Mouse (Mus musculus): ENCODE measurements around the gene Fdxacb1. TPM values are rescaled to one million over a fixed set of nuclear protein-coding genes. Genes with fewer than 3 reads are reported as not detected.
A peak's percentile ranks its signal among the peaks of the same experiment; 100 is the strongest.

Gene Fdxacb1
- polyA plus RNA-seq, 1 experiment from 2014 or later, result 8.2 TPM

DNA sequence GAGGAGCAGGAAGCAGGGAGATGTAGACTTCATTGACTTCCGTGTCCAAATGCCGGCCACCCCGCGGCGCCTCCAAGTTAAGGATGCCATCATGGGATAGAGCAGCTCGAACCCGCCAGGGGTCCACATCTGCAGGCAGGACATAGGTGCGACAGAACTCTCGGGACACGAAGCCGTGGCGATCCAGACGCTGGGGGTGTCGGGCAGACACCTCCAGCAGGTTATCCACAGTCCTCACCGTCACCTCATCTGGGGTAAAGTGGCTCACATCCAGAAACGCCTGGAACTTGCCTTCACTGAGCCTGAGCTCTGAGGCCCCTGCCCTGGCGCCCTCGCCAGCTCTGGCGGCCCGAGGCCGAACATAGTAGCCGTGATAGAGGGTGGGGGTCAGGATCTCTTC, 16.7 kb upstream of the Fdxacb1 start, which contains the start of gene Cryab:
Gene Cryab, plus strand, starts transcription at position 3 of the 400 bp plus-strand sequence.
- Histone ChIP-seq H3K9me3 (no peaks in the 10 kb centered on the region), H3K4me1 (peaks cover 80% of the 10 kb centered on the region), H3K4me3 (peak within 1 kb of the TSS; percentile 66), H3K36me3 (peaks cover 22% of the 10 kb centered on the region), H3K9ac (peak within 1 kb of the TSS; percentile 91), H3K27me3 (replicated peaks) (no peaks in the 10 kb centered on the region), H3K4me2 (peak within 1 kb of the TSS; percentile 80), H3K27ac (replicated peaks) (peak within 1 kb of the TSS; percentile 100)
- no peak for ATAC-seq (ENCODE audit: extremely low read depth, insufficient number of reproducible peaks, low FRiP score, low TSS enrichment)
- WGBS, result 33% methylated on average over 22 of the region's 22 CpGs

DNA sequence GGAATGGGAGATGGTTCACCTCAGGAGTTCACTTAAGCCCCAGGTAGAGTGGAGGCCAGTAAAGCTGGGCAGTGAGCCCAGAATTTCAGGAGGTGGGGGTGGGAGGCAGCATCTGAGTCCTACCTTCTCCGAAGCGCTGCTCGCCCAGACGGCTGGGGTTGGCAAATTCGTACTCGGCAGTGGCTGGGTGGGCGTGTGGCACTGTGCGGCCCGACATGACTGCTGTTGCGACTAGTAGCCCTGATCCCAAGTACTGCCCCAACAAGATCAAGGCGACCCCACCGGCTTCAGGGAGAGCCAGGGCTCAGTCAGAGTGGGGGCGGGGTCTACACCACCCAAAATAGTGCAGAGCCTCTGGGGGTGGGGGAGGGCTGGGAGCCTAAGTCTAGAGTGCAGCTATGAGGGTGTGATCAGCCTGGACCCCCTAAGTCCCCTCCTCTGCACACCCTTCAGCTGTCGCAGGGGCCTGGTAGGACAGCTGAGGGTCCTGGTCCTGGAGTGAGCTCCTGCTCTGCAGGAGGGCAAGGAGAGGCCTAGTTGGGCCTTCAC, 15.9 kb upstream of the Fdxacb1 start, which contains the start of gene Hspb2:
Gene Hspb2, minus strand, starts transcription at position 301 of the 549 bp plus-strand sequence.
- H3K4me1 ChIP-seq, result peaks cover 72% of the 10 kb centered on the region
- H3K4me3 ChIP-seq, result peak within 1 kb of the TSS; percentile 66
- ATAC-seq (ENCODE audit: extremely low read depth, insufficient number of reproducible peaks, low FRiP score, low TSS enrichment), result peak; percentile 71
- H3K9ac ChIP-seq, result peak within 1 kb of the TSS; percentile 94
- H3K36me3 ChIP-seq, result peaks cover 30% of the 10 kb centered on the region
- H3K27ac ChIP-seq (replicated peaks), result peak within 1 kb of the TSS; percentile 100
- no peaks in the 10 kb centered on the region for H3K27me3 ChIP-seq (replicated peaks)
- no peaks in the 10 kb centered on the region for H3K9me3 ChIP-seq
- 28% methylated on average over 14 of the region's 14 CpGs for WGBS
- peak within 1 kb of the TSS; percentile 80 for H3K4me2 ChIP-seq

DNA sequence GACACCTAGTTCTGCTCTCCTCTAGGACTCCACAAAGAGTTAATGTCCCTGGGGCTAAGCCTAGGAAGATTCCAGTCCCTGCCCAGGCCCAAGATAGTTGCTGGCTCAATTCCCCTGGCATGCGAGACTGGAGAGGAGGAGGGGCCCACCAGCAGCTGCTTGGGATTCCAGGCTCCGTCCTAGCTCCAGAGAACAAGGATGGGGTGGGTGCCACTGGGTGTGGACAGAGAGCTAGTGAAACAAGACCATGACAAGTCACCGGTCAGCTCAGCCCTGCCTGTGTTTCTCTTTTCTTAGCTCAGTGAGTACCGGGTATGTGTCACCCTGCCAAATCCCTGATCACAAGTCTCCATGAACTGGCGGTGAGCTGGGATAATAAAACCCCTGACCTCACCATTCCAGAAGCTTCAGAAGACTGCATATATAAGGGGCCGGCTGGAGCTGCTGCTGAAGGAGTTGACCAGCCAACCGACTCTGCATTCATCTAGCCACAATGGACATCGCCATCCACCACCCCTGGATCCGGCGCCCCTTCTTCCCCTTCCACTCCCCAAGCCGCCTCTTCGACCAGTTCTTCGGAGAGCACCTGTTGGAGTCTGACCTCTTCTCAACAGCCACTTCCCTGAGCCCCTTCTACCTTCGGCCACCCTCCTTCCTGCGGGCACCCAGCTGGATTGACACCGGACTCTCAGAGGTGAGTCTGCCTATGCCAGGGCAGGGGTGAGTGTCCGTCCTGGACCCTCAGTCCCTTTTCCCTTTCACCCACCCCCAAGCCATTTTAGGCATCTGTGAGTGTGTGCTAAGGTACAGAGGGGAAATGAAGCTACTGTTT, 15.0 kb upstream of the Fdxacb1 start:
- Histone ChIP-seq H3K27me3 (replicated peaks) (no peaks in the 10 kb centered on the region), H3K27ac (replicated peaks) (peak overlapping the region; percentile 100), H3K9me3 (no peaks in the 10 kb centered on the region), H3K4me2 (peak overlapping the region; percentile 80), H3K9ac (peak overlapping the region; percentile 94), H3K4me3 (peak overlapping the region; percentile 66), H3K4me1 (peaks cover 66% of the 10 kb centered on the region), H3K36me3 (peaks cover 31% of the 10 kb centered on the region)
- ATAC-seq (ENCODE audit: extremely low read depth, insufficient number of reproducible peaks, low FRiP score, low TSS enrichment), result peak; percentile 81
- WGBS, result 30% methylated on average over 17 of the region's 17 CpGs

DNA sequence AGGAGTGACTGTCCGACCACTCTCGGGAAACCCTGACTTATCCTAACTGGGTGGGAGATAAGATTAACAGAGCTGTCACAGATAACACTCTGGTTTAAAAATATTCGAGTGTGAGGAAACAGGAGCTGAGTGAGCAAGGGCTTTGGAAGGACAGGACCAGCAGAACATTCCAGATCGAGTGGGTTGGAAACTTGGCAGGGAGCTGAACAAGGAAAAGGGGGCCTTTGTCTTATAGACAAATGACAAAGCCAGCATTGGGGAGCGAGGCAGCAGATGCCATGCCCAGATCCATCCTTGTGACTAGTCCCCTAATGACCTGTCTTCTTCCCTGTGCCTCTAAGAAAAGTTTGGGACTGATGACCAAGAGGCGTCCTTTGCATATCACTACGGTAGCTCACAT, 14.1 kb upstream of the Fdxacb1 start:
- no peak for ATAC-seq (ENCODE audit: extremely low read depth, insufficient number of reproducible peaks, low FRiP score, low TSS enrichment)
- Histone ChIP-seq H3K27ac (replicated peaks) (peak overlapping the region; percentile 100), H3K27me3 (replicated peaks) (no peaks in the 10 kb centered on the region), H3K9ac (peak overlapping the region; percentile 94), H3K36me3 (peaks cover 29% of the 10 kb centered on the region), H3K4me1 (peaks cover 58% of the 10 kb centered on the region), H3K9me3 (no peaks in the 10 kb centered on the region), H3K4me2 (peak overlapping the region; percentile 80), H3K4me3 (peak overlapping the region; percentile 66)
- WGBS, result 7% methylated on average over 7 of the region's 7 CpGs

DNA sequence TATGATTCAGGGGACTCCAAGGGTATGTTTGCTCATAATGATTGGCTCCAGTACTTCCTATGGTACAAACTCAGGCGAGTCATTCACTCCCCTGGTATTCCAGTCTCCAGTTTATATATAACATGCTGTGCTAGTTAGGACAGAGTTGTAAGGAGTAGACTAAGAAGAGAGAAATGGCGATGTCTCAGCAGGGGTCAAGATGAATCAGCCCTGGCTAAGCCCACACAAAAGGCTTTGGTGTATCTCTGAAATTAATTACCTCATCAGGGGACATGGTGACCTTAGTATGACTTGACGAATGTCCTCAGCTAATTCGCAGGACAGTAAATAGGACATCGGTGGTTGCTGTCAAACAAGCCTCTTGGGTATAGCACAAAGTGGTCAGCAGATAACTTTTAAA, 11.3 kb upstream of the Fdxacb1 start:
- no peak for ATAC-seq (ENCODE audit: extremely low read depth, insufficient number of reproducible peaks, low FRiP score, low TSS enrichment)
- H3K4me3 ChIP-seq, result no peak overlapping the region
- peaks cover 39% of the 10 kb centered on the region for H3K4me1 ChIP-seq
- no peak overlapping the region for H3K9ac ChIP-seq
- H3K36me3 ChIP-seq, result peaks cover 28% of the 10 kb centered on the region
- H3K9me3 ChIP-seq, result no peaks in the 10 kb centered on the region
- H3K27ac ChIP-seq (replicated peaks), result no peak overlapping the region
- 59% methylated on average over 5 of the region's 5 CpGs for WGBS
- no peak overlapping the region for H3K4me2 ChIP-seq
- H3K27me3 ChIP-seq (replicated peaks), result no peaks in the 10 kb centered on the region

DNA sequence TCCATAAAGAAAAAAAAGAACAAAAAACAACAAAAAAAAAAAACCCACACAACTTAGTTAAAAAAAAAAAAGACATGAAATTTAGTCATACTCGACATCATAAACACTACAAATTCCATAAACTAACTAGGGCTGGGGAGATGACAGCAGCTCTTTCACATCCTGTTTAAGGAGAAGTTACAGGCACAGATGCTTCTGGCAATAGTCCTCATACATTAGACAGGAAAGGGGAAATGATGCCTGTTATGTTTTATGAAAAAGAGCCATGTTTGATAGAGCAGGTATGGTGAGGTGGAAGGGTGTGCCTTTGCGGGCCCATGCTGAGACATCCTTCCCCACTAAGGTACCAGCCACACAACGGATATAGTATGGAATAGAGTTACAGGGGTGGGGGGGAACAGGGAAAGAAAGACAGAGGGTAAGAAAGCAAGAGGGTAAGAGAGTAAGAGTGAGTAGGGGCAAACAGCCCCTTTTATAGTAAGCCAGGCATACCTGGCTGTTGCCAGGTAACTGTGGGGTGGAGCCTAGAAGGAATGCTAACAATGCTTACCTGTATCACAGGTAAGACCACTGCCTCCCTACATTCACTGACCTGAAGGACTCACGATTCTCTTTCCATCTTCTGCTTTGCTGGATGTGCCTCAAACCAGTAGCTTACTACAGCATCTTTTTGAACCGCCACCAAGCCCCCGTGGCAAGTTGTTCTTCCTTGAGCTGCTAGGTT, 6.4 kb upstream of the Fdxacb1 start:
- H3K36me3 ChIP-seq, result peaks cover 9% of the 10 kb centered on the region
- H3K4me3 ChIP-seq, result no peak overlapping the region
- H3K9ac ChIP-seq, result no peak overlapping the region
- H3K27ac ChIP-seq (replicated peaks), result no peak overlapping the region
- no peak for ATAC-seq (ENCODE audit: extremely low read depth, insufficient number of reproducible peaks, low FRiP score, low TSS enrichment)
- no peak overlapping the region for H3K4me2 ChIP-seq
- H3K4me1 ChIP-seq, result 0 out of 2 replicates have a peak, but pooled peaks cover 3% of the 10 kb centered on the region
- no peaks in the 10 kb centered on the region for H3K27me3 ChIP-seq (replicated peaks)
- 58% methylated on average over 6 of the region's 6 CpGs for WGBS
- H3K9me3 ChIP-seq, result no peaks in the 10 kb centered on the region

DNA sequence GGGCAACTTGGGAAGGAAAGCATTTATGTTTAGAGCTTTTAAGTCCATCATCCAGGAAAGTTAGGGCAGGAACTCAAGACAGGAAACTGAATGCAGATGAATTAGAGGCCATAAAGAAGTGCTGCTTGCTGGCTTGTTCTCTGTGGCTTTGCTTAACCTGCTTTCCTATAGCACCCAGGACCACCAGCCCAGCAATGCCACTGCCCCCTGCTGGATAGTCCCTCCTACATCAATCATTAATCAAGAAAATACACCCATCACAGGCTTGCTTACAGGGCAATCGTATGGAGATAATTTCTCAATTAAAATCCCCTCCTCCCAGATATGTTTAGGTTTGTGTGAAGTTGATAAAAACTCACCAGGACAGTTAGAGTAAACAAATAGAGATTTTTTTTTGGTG, 4.7 kb upstream of the Fdxacb1 start:
- H3K4me3 ChIP-seq, result no peak overlapping the region
- H3K4me1 ChIP-seq, result peaks cover 7% of the 10 kb centered on the region; the same call in 1 of the 2 replicates
- no peak overlapping the region for H3K27ac ChIP-seq (replicated peaks)
- no peaks in the 10 kb centered on the region for H3K27me3 ChIP-seq (replicated peaks)
- peaks cover 4% of the 10 kb centered on the region; the same call in 1 of the 2 replicates for H3K36me3 ChIP-seq
- H3K4me2 ChIP-seq, result no peak overlapping the region
- H3K9me3 ChIP-seq, result no peaks in the 10 kb centered on the region
- ATAC-seq (ENCODE audit: extremely low read depth, insufficient number of reproducible peaks, low FRiP score, low TSS enrichment), result no peak
- 71% methylated on average over 1 of the region's 1 CpGs for WGBS
- H3K9ac ChIP-seq, result no peak overlapping the region

DNA sequence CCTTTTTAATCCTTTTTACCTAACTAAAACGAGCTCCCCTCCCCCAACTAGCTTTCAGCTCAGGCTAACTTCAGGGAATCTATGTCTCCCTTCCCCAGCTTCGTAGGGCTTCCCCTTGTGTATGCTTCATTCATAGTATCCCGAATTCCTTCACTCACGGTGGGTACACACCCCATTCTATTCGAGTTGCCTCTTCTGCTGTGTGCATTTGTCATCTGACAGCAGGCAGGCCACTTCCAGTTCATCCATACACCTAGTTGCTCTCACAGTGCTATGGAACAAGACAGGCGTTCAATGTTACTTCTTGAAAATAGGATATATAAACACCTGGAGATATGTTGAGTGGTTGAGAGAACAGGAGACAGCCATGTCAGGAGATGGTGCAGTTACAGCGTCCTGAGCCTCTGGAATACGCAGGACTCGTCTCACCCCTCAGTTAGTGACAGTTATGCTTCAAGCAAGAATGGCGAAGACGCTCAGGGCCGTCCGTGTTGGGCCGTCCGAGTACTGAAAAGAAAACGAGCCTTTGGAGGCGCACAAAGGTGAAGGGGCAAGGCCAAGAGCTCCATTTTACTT, 417 bp upstream of the Fdxacb1 start:
- Histone ChIP-seq H3K4me2 (peak overlapping the region; percentile 73), H3K27ac (replicated peaks) (peak overlapping the region; percentile 95), H3K27me3 (replicated peaks) (no peaks in the 10 kb centered on the region), H3K9ac (peak overlapping the region; percentile 83), H3K4me1 (peaks cover 20% of the 10 kb centered on the region), H3K9me3 (no peaks in the 10 kb centered on the region), H3K4me3 (peak overlapping the region; percentile 66), H3K36me3 (peaks cover 22% of the 10 kb centered on the region)
- ATAC-seq (ENCODE audit: extremely low read depth, insufficient number of reproducible peaks, low FRiP score, low TSS enrichment), result 0 out of 2 replicates have a peak, but pooled peaks have one; percentile 5
- WGBS, result 5% methylated on average over 17 of the region's 17 CpGs

DNA sequence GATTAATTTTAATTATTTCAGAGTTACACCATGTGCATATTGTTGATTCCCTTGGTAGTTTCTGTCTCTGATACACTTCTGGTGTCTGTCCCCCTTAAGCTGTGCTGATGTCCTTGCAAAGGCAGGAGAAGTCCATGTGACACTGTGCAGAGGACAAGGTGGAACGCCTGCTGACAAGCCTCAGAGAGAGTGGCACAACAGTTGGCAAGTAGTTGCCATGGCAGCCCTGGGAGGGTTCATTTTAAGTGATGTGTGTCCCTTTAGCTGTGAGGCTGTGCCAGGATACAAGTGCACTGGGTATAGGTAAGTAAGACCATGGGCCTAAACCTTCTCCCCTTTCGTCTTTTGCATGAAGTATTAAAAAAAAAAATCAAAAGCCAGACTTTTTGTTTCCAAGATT, 2.0 kb downstream of the Fdxacb1 start:
- no peak overlapping the region for H3K27ac ChIP-seq (replicated peaks)
- no peaks in the 10 kb centered on the region for H3K27me3 ChIP-seq (replicated peaks)
- ATAC-seq (ENCODE audit: extremely low read depth, insufficient number of reproducible peaks, low FRiP score, low TSS enrichment), result no peak
- no peaks in the 10 kb centered on the region for H3K9me3 ChIP-seq
- H3K9ac ChIP-seq, result peak overlapping the region; percentile 50; the same call in 1 of the 2 replicates
- 69% methylated on average over 2 of the region's 2 CpGs for WGBS
- peaks cover 19% of the 10 kb centered on the region for H3K36me3 ChIP-seq
- peaks cover 31% of the 10 kb centered on the region for H3K4me1 ChIP-seq
- no peak overlapping the region for H3K4me3 ChIP-seq
- no peak overlapping the region for H3K4me2 ChIP-seq

DNA sequence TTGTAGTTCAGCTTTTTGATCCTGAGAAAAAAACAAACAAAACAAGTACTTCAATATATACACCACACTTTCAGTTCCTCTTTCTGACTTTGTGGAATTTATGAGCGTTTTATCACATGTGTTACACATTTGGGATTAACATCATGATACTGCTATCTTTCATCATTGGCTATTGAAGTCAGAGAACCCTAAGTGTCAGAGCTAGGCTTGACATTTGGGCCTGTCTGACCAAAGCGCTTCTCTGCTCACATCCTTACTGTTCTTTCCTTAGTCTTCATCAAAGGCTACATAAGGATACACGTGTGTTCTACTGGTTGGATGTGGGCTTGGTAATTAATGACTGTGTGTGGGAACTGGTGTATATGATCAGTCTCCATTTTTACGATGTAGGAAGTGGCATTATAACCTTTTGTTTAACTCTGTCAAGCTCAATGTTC, 6.0 kb downstream of the Fdxacb1 start:
- no peak for ATAC-seq (ENCODE audit: extremely low read depth, insufficient number of reproducible peaks, low FRiP score, low TSS enrichment)
- peaks cover 28% of the 10 kb centered on the region for H3K4me1 ChIP-seq
- H3K4me3 ChIP-seq, result no peak overlapping the region
- H3K27me3 ChIP-seq (replicated peaks), result no peaks in the 10 kb centered on the region
- WGBS, result 71% methylated on average over 4 of the region's 4 CpGs
- H3K27ac ChIP-seq (replicated peaks), result no peak overlapping the region
- peaks cover 32% of the 10 kb centered on the region for H3K36me3 ChIP-seq
- peak overlapping the region; percentile 97 for H3K9ac ChIP-seq
- H3K4me2 ChIP-seq, result peak overlapping the region; percentile 86
- H3K9me3 ChIP-seq, result no peaks in the 10 kb centered on the region

Data from heart, embryonic 13.5 days (tissue).